Mouse (Mus musculus) limb, embryonic 11.5 days (tissue): ENCODE measurements at regions not wholly inside any gene's neighbourhood (a gene's known extent, or its start where the extent isn't known, plus 50 kb on each side); places are given as distances from the start of the nearest gene placed in this dataset.

Source experiments
- ATAC-seq: fragments of 200-750 bp; cut with Nextera tagmentation; 2 replicates; pipeline ENCODE4 v1.8.0; 2017; ENCODE audit warnings: low read depth; ENCODE audit not compliant: insufficient number of reproducible peaks, low FRiP score, low TSS enrichment
- DNase-seq: peaks from one replicate; pipeline ENCODE4 v3.0.0-alpha.2; 2015; ENCODE audit warnings: low spot score
- H3K27ac ChIP-seq: fragments of 300-500 bp; sonication (generic); replicated peaks from 2 replicates; pipeline ENCODE4 v1.5.1; 2014; ENCODE audit warnings: low read depth, mild to moderate bottlenecking, low read length
- H3K27me3 ChIP-seq: fragments of 300-500 bp; sonication (generic); 2 replicates; pipeline ENCODE4 v1.6.1; 2014; ENCODE audit warnings: mild to moderate bottlenecking, low read length, mixed read lengths; ENCODE audit not compliant: control insufficient read depth, insufficient read depth
- H3K36me3 ChIP-seq: fragments of 300-500 bp; sonication (generic); 2 replicates; pipeline ENCODE4 v1.6.1; 2014; ENCODE audit warnings: mild to moderate bottlenecking, low read length, moderate library complexity, mixed read lengths; ENCODE audit not compliant: control insufficient read depth, insufficient read depth
- H3K4me1 ChIP-seq: fragments of 300-500 bp; sonication (generic); 2 replicates; pipeline ENCODE4 v1.6.1; 2014; ENCODE audit warnings: low read length, mixed read lengths; ENCODE audit not compliant: control insufficient read depth, insufficient read depth
- H3K4me2 ChIP-seq: fragments of 300-500 bp; sonication (generic); 2 replicates; pipeline ENCODE4 v1.6.1; 2014; ENCODE audit warnings: low read depth, mild to moderate bottlenecking, moderate library complexity; ENCODE audit not compliant: severe bottlenecking
- H3K4me3 ChIP-seq: fragments of 300-500 bp; sonication (generic); 2 replicates; pipeline ENCODE4 v1.5.1; 2014; ENCODE audit warnings: low read depth, low read length
- H3K9ac ChIP-seq: fragments of 300-500 bp; sonication (generic); 2 replicates; pipeline ENCODE4 v1.6.1; 2014; ENCODE audit warnings: mild to moderate bottlenecking, low read length
- H3K9me3 ChIP-seq: fragments of 300-500 bp; sonication (generic); 2 replicates; pipeline ENCODE4 v1.6.1; 2016; ENCODE audit warnings: low read length; ENCODE audit not compliant: control insufficient read depth
- WGBS: fragments of 180-500 bp; shearing (Covaris S2); extraction: QIAGEN DNeasy Blood & Tissue Kit; methylation state at CpG from one replicate; pipeline ENCODE4 v1.1.7; 2014; 5-methylcytosine and 5-hydroxymethylcytosine counted together

- no peaks in the 10 kb centered on the region for H3K9me3 ChIP-seq
- H3K27ac ChIP-seq: no peak overlapping the region
- H3K9ac ChIP-seq: no peak overlapping the region
- no peaks in the 10 kb centered on the region for H3K27me3 ChIP-seq
- ATAC-seq (no peak), DNase-seq (no peak)
- H3K4me1 ChIP-seq: no peaks in the 10 kb centered on the region
- H3K36me3 ChIP-seq: no peaks in the 10 kb centered on the region
- 95% methylated on average over 10 of the region's 10 CpGs for WGBS
- no peak overlapping the region for H3K4me2 ChIP-seq
- no peak overlapping the region for H3K4me3 ChIP-seq
Observed at GRCm38 (mm10) chr4:101333868-101334267, 68.8 kb upstream of the Jak1 start.

GRCm38 (mm10) chr4:101333036-101333435 lies 68.0 kb upstream of the Jak1 start:
- H3K9me3 ChIP-seq: no peaks in the 10 kb centered on the region
- no peak overlapping the region for H3K27ac ChIP-seq
- no peaks in the 10 kb centered on the region for H3K27me3 ChIP-seq
- 66% methylated on average over 3 of the region's 3 CpGs for WGBS
- ATAC-seq (no peak; the same call in 1 of the 2 replicates), DNase-seq (no peak)
- no peak overlapping the region for H3K4me3 ChIP-seq
- H3K9ac ChIP-seq: no peak overlapping the region
- H3K4me2 ChIP-seq: no peak overlapping the region
- no peaks in the 10 kb centered on the region for H3K4me1 ChIP-seq
- H3K36me3 ChIP-seq: no peaks in the 10 kb centered on the region

GRCm38 (mm10) chr4:101331231-101331630 lies 66.1 kb upstream of the Jak1 start:
- Histone ChIP-seq H3K4me3 (no peak overlapping the region), H3K27me3 (no peaks in the 10 kb centered on the region), H3K9ac (no peak overlapping the region), H3K4me1 (no peaks in the 10 kb centered on the region), H3K9me3 (no peaks in the 10 kb centered on the region), H3K36me3 (no peaks in the 10 kb centered on the region), H3K4me2 (no peak overlapping the region), H3K27ac (no peak overlapping the region)
- ATAC-seq (no peak), DNase-seq (no peak)
- WGBS: 92% methylated on average over 4 of the region's 4 CpGs

- Histone ChIP-seq H3K9me3 (no peaks in the 10 kb centered on the region), H3K4me1 (no peaks in the 10 kb centered on the region), H3K36me3 (no peaks in the 10 kb centered on the region), H3K27ac (no peak overlapping the region), H3K9ac (no peak overlapping the region), H3K27me3 (no peaks in the 10 kb centered on the region), H3K4me3 (no peak overlapping the region), H3K4me2 (no peak overlapping the region)
- ATAC-seq: no peak
- WGBS: 81% methylated on average over 7 of the region's 7 CpGs
- DNase-seq: no peak
Observed at GRCm38 (mm10) chr4:101329060-101329459, 64.0 kb upstream of the Jak1 start.

GRCm38 (mm10) chr4:101326067-101326466 lies 61.0 kb upstream of the Jak1 start:
- no peak for DNase-seq
- H3K4me3 ChIP-seq: no peak overlapping the region
- H3K27me3 ChIP-seq: no peaks in the 10 kb centered on the region
- no peaks in the 10 kb centered on the region for H3K4me1 ChIP-seq
- no peak overlapping the region for H3K9ac ChIP-seq
- no peaks in the 10 kb centered on the region for H3K36me3 ChIP-seq
- H3K9me3 ChIP-seq: no peaks in the 10 kb centered on the region
- WGBS: 82% methylated on average over 3 of the region's 3 CpGs
- H3K27ac ChIP-seq: no peak overlapping the region
- ATAC-seq: no peak
- H3K4me2 ChIP-seq: no peak overlapping the region

GRCm38 (mm10) chr4:101321731-101322130 lies 56.6 kb upstream of the Jak1 start:
- no peak overlapping the region for H3K4me2 ChIP-seq
- DNase-seq (no peak), ATAC-seq (no peak)
- H3K4me3 ChIP-seq: no peak overlapping the region
- no peak overlapping the region for H3K9ac ChIP-seq
- no peaks in the 10 kb centered on the region for H3K4me1 ChIP-seq
- 67% methylated on average over 2 of the region's 2 CpGs for WGBS
- no peaks in the 10 kb centered on the region for H3K27me3 ChIP-seq
- no peaks in the 10 kb centered on the region for H3K36me3 ChIP-seq
- no peaks in the 10 kb centered on the region for H3K9me3 ChIP-seq
- no peak overlapping the region for H3K27ac ChIP-seq

GRCm38 (mm10) chr4:101320587-101320986 lies 55.5 kb upstream of the Jak1 start:
- Histone ChIP-seq H3K9ac (no peak overlapping the region), H3K4me2 (no peak overlapping the region), H3K27ac (no peak overlapping the region), H3K36me3 (no peaks in the 10 kb centered on the region), H3K4me1 (no peaks in the 10 kb centered on the region), H3K27me3 (no peaks in the 10 kb centered on the region), H3K4me3 (no peak overlapping the region), H3K9me3 (no peaks in the 10 kb centered on the region)
- DNase-seq: no peak
- ATAC-seq: no peak
- WGBS: 67% methylated on average over 2 of the region's 2 CpGs

- Histone ChIP-seq H3K4me2 (no peak overlapping the region), H3K36me3 (no peaks in the 10 kb centered on the region), H3K9me3 (no peaks in the 10 kb centered on the region), H3K4me3 (no peak overlapping the region), H3K27ac (no peak overlapping the region), H3K4me1 (no peaks in the 10 kb centered on the region), H3K9ac (no peak overlapping the region), H3K27me3 (no peaks in the 10 kb centered on the region)
- ATAC-seq (no peak), DNase-seq (no peak)
- 88% methylated on average over 4 of the region's 4 CpGs for WGBS
Observed at GRCm38 (mm10) chr4:101319681-101320220, 54.7 kb upstream of the Jak1 start.

- no peak overlapping the region for H3K4me2 ChIP-seq
- H3K9ac ChIP-seq: no peak overlapping the region
- H3K9me3 ChIP-seq: no peaks in the 10 kb centered on the region
- no peak overlapping the region for H3K27ac ChIP-seq
- no peaks in the 10 kb centered on the region for H3K27me3 ChIP-seq
- H3K4me1 ChIP-seq: no peaks in the 10 kb centered on the region
- H3K36me3 ChIP-seq: no peaks in the 10 kb centered on the region
- WGBS: 85% methylated on average over 1 of the region's 1 CpGs
- ATAC-seq (no peak), DNase-seq (no peak)
- H3K4me3 ChIP-seq: no peak overlapping the region
Observed at GRCm38 (mm10) chr4:101318836-101319235, 53.8 kb upstream of the Jak1 start.
